ENCODE assay signal across 8 mouse cellular contexts in the genomic region with DNA sequence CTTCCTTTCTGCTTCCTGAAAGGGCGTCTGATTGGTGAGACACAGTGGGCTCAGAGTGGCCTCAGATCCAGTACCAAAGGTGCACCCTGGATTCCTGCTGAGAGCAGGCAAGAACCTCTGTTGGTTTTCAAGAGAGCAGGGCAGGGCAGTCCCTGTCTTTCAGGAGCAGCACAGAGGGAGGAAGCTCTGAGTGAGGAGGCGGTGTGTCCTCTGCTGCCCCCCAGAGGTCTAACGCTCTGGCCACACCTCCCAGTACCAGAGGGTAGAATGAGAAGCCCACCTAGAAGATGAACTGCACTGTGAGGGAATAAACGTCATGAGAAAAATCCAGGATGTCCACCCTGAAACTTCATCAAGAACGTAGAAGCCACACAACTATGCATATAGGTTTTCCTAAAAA. TPM values are rescaled to one million over a fixed set of nuclear protein-coding genes. Genes with fewer than 3 reads are reported as not detected.
A peak's percentile ranks its signal among the peaks of the same experiment; 100 is the strongest.
DNase-seq lines count a peak whose midpoint lies in the region; ATAC-seq and TF ChIP-seq lines count a peak whose summit lies in the region.

No protein-coding gene starts in this region.

- H3K4me2 ChIP-seq in intestine, embryonic 16.5 days (ENCODE audit: low read depth, low read length): no peak overlapping the region

- peak; percentile 43 for DNase-seq in ovary, postnatal 36 days (ENCODE audit: low spot score)
- no peak for DNase-seq in ovary, adult 18-20 months (ENCODE audit: low spot score)
- DNase-seq in c-Kit-positive CD71-positive TER-119-negative erythroid progenitor cells, embryonic 14.5 days (ENCODE audit: low read depth): peak; percentile 15
- DNase-seq in heart, adult 11 months: peak; percentile 92
- peak; percentile 41 for DNase-seq in lung, adult 2 months
- DNase-seq in spleen, postnatal 10 days (ENCODE audit: low spot score in 2 of 2): peak; percentile 10 to 61
- DNase-seq in layer of hippocampus, postnatal 14 days (ENCODE audit: low spot score in 2 of 2): no peak

- H3K9me3 ChIP-seq in intestine, embryonic 16.5 days (ENCODE audit: control insufficient read depth, low read length): no peaks in the 10 kb centered on the region

- H3K27ac ChIP-seq in intestine, embryonic 16.5 days (ENCODE audit: low read length): no peak overlapping the region

- no peaks in the 10 kb centered on the region for H3K4me1 ChIP-seq in intestine, embryonic 16.5 days (ENCODE audit: control insufficient read depth, insufficient read depth, low read length)
- no peaks in the 10 kb centered on the region for H3K4me1 ChIP-seq in lung, adult 2 months (ENCODE audit: control insufficient read depth, insufficient read depth, low read length)

- H3K27me3 ChIP-seq in intestine, embryonic 16.5 days (replicated peaks; ENCODE audit: control insufficient read depth, insufficient read depth, low read length): no peaks in the 10 kb centered on the region

- no peak overlapping the region for H3K9ac ChIP-seq in intestine, embryonic 16.5 days (ENCODE audit: low read depth, low read length)

- WGBS in intestine, embryonic 16.5 days: 48% methylated on average over 5 of the region's 5 CpGs
- 39% methylated on average over 5 of the region's 5 CpGs for WGBS in lung, adult 2 months

- peak; percentile 79 for ATAC-seq in intestine, embryonic 16.5 days

- TF ChIP-seq CTCF in lung, adult 2 months (IDR thresholded peaks at IDR 0.05; ENCODE audit: insufficient read depth, low read length): peak; percentile 71

- no peak overlapping the region for H3K4me3 ChIP-seq in intestine, embryonic 16.5 days (ENCODE audit: low read length)
- no peak overlapping the region for H3K4me3 ChIP-seq in lung, adult 2 months (replicated peaks; ENCODE audit: extremely low read depth, low read depth, low read length)

- H3K36me3 ChIP-seq in intestine, embryonic 16.5 days (ENCODE audit: control insufficient read depth, insufficient read depth, low read length): peaks cover 23% of the 10 kb centered on the region

- TF ChIP-seq POLR2A in lung, adult 2 months (IDR thresholded peaks at IDR 0.05; ENCODE audit: borderline replicate concordance, extremely low read depth, low read depth, low read length): no peak

RNA-seq across cellular contexts. Expression of a gene that starts 21.5 kb away (rescaled TPM):
- polyA plus RNA-seq in intestine, embryonic 16.5 days (2015; fragmentation: Nextera tagmentation; extraction: Ambion mirVana): 129 and 148 TPM in 2 replicates
- polyA plus RNA-seq in lung, adult 2 months (2012; rRNA removed): 2.7 and 3.2 TPM in 2 replicates
- 10 to 100 TPM; 10.0 to 10.9 TPM for total RNA-seq in layer of hippocampus, postnatal 14 days (2021)

RNA-seq across cellular contexts. Expression of a gene that starts 34.3 kb away (rescaled TPM):
- 73.0 and 78.7 TPM in 2 replicates for polyA plus RNA-seq in intestine, embryonic 16.5 days (2015; fragmentation: Nextera tagmentation; extraction: Ambion mirVana)
- 2.6 and 3.7 TPM in 2 replicates for polyA plus RNA-seq in lung, adult 2 months (2012; rRNA removed)
- total RNA-seq in layer of hippocampus, postnatal 14 days (2021): 10 to 100 TPM; 22.3 to 23.0 TPM

Comparison
In these comparisons a context has a peak if more than half of its experiments do, and no peak if none do; other contexts are left out.
1. DNase-seq: peak in ovary, postnatal 36 days (single experiment), c-Kit-positive CD71-positive TER-119-negative erythroid progenitor cells, embryonic 14.5 days (single experiment), heart, adult 11 months (single experiment), lung, adult 2 months (single experiment) and spleen, postnatal 10 days (2 of 2); none in ovary, adult 18-20 months (single experiment) and layer of hippocampus, postnatal 14 days (0 of 2).
2. RNA of a gene that starts 21.5 kb away (polyA plus RNA-seq): 129 to 148 TPM in intestine, embryonic 16.5 days; 2.7 to 3.2 TPM in lung, adult 2 months; every median in the first group is over 10 times any median in the second.
3. RNA of a gene that starts 34.3 kb away (polyA plus RNA-seq): 73.0 to 78.7 TPM in intestine, embryonic 16.5 days; 2.6 to 3.7 TPM in lung, adult 2 months; every median in the first group is over 10 times any median in the second.